Mouse (Mus musculus): ENCODE measurements at regions not wholly inside any gene's neighbourhood (a gene's known extent, or its start where the extent isn't known, plus 50 kb on each side); places are given as distances from the start of the nearest gene placed in this dataset.
A peak's percentile ranks its signal among the peaks of the same experiment; 100 is the strongest.

- H3K27ac ChIP-seq = no peak overlapping the region
- 80% methylated on average over 1 of the region's 1 CpGs for WGBS
- no peak overlapping the region for H3K9ac ChIP-seq
- H3K4me2 ChIP-seq (replicated peaks) = no peak overlapping the region
- no peaks in the 10 kb centered on the region for H3K27me3 ChIP-seq (ENCODE audit: control insufficient read depth, insufficient read depth, low read length)
- ATAC-seq (ENCODE audit: low FRiP score) (no peak), DNase-seq (ENCODE audit: low spot score) (no peak)
- no peaks in the 10 kb centered on the region for H3K9me3 ChIP-seq (ENCODE audit: control insufficient read depth, low read length)
- H3K4me1 ChIP-seq (replicated peaks; ENCODE audit: control insufficient read depth, insufficient read depth, low read length) = no peaks in the 10 kb centered on the region
- H3K36me3 ChIP-seq (replicated peaks; ENCODE audit: control insufficient read depth, insufficient read depth) = no peaks in the 10 kb centered on the region
- no peak overlapping the region for H3K4me3 ChIP-seq (replicated peaks; ENCODE audit: low read length)
Observed at GRCm38 (mm10) chr4:64724851-64725250, 399.1 kb upstream of the Pappa start.

- Histone ChIP-seq H3K4me3 (replicated peaks; ENCODE audit: low read length) (no peak overlapping the region), H3K36me3 (replicated peaks; ENCODE audit: control insufficient read depth, insufficient read depth) (no peaks in the 10 kb centered on the region), H3K9me3 (ENCODE audit: control insufficient read depth, low read length) (no peaks in the 10 kb centered on the region), H3K4me1 (replicated peaks; ENCODE audit: control insufficient read depth, insufficient read depth, low read length) (no peaks in the 10 kb centered on the region), H3K4me2 (replicated peaks) (no peak overlapping the region), H3K27me3 (ENCODE audit: control insufficient read depth, insufficient read depth, low read length) (no peaks in the 10 kb centered on the region), H3K9ac (no peak overlapping the region), H3K27ac (no peak overlapping the region)
- DNase-seq (ENCODE audit: low spot score) (no peak), ATAC-seq (ENCODE audit: low FRiP score) (no peak)
- WGBS = 82% methylated on average over 4 of the region's 4 CpGs
Observed at GRCm38 (mm10) chr4:64755986-64756385, 368.0 kb upstream of the Pappa start.

DNA sequence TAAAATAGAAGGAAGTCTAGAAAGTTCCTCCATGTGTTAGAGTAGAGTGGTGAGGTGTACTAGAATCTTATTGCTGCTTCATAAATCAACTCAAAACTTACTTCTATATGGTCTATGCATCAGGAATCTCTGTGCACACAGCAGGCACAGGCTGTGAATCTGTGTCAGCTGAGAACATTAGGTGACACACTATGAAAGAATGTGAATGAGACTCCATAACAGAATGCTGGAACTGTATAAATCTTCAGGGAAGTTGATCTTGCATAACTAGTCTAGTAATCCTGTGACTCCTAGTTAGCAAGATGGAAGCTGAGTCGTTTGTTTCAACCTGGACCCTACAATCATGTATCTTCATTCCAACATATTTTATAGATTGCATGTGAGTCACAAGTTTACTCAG is 355.4 kb upstream of the Pappa start:
- Histone ChIP-seq H3K27me3 (ENCODE audit: control insufficient read depth, insufficient read depth, low read length) (no peaks in the 10 kb centered on the region), H3K9me3 (ENCODE audit: control insufficient read depth, low read length) (no peaks in the 10 kb centered on the region), H3K4me1 (replicated peaks; ENCODE audit: control insufficient read depth, insufficient read depth, low read length) (no peaks in the 10 kb centered on the region), H3K4me3 (replicated peaks; ENCODE audit: low read length) (no peak overlapping the region), H3K4me2 (replicated peaks) (no peak overlapping the region), H3K9ac (no peak overlapping the region), H3K36me3 (replicated peaks; ENCODE audit: control insufficient read depth, insufficient read depth) (no peaks in the 10 kb centered on the region), H3K27ac (no peak overlapping the region)
- WGBS = 68% methylated on average over 1 of the region's 1 CpGs
- ATAC-seq (ENCODE audit: low FRiP score) (no peak), DNase-seq (ENCODE audit: low spot score) (no peak)

GRCm38 (mm10) chr4:64803886-64804285 is 320.1 kb upstream of the Pappa start:
- Histone ChIP-seq H3K4me2 (replicated peaks) (no peak overlapping the region), H3K36me3 (replicated peaks; ENCODE audit: control insufficient read depth, insufficient read depth) (no peaks in the 10 kb centered on the region), H3K27me3 (ENCODE audit: control insufficient read depth, insufficient read depth, low read length) (no peaks in the 10 kb centered on the region), H3K27ac (no peak overlapping the region), H3K4me1 (replicated peaks; ENCODE audit: control insufficient read depth, insufficient read depth, low read length) (no peaks in the 10 kb centered on the region), H3K9ac (no peak overlapping the region), H3K4me3 (replicated peaks; ENCODE audit: low read length) (no peak overlapping the region), H3K9me3 (ENCODE audit: control insufficient read depth, low read length) (no peaks in the 10 kb centered on the region)
- WGBS = 88% methylated on average over 7 of the region's 7 CpGs
- DNase-seq (ENCODE audit: low spot score) = no peak
- no peak for ATAC-seq (ENCODE audit: low FRiP score)

DNA sequence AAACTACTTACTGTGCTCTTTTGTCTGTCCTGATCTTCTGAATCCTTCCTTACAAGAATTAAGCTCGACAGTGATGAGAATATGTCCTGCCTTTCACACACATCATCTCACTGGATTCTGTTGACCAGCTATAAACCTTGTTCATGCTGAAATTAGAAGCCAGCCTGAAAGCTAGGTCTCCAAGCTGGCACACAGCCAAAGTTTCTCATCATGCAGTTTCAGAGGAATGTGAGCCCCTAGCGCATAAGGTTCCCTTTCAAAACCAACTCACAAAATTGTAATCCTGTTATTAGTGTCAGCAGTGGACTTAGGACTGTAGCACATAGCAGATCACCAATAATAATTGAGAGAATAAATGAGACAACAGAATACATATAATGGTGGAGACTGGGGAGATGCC is 319.0 kb upstream of the Pappa start:
- DNase-seq (ENCODE audit: low spot score) (peak; percentile 42), ATAC-seq (ENCODE audit: low FRiP score) (no peak)
- no peak overlapping the region for H3K9ac ChIP-seq
- no peaks in the 10 kb centered on the region for H3K36me3 ChIP-seq (replicated peaks; ENCODE audit: control insufficient read depth, insufficient read depth)
- H3K9me3 ChIP-seq (ENCODE audit: control insufficient read depth, low read length) = no peaks in the 10 kb centered on the region
- no peak overlapping the region for H3K4me3 ChIP-seq (replicated peaks; ENCODE audit: low read length)
- 75% methylated on average over 2 of the region's 2 CpGs for WGBS
- H3K4me1 ChIP-seq (replicated peaks; ENCODE audit: control insufficient read depth, insufficient read depth, low read length) = no peaks in the 10 kb centered on the region
- H3K27me3 ChIP-seq (ENCODE audit: control insufficient read depth, insufficient read depth, low read length) = no peaks in the 10 kb centered on the region
- no peak overlapping the region for H3K4me2 ChIP-seq (replicated peaks)
- H3K27ac ChIP-seq = no peak overlapping the region

DNA sequence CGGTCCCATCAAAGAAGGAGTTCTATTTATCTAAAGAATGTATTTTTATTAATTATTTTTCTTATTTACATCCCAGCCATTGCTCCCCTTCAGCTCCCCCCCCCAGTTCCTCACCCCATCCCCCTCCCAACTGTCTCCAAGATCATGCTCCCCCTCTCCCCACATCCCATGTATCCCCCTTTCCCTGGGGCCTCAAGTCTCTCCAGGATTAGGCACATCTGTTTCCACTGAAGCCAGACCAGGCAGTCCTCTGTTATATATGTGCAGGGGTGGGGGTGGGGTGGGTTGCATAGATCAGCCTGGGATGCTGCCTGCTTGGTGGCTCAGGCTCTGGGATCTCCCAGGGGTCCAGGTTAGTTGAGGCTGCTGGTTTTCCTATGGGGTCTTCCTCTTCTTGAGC is 316.8 kb upstream of the Pappa start:
- no peak overlapping the region for H3K27ac ChIP-seq
- DNase-seq (ENCODE audit: low spot score) = no peak
- H3K4me1 ChIP-seq (replicated peaks; ENCODE audit: control insufficient read depth, insufficient read depth, low read length) = no peaks in the 10 kb centered on the region
- H3K27me3 ChIP-seq (ENCODE audit: control insufficient read depth, insufficient read depth, low read length) = no peaks in the 10 kb centered on the region
- no peak overlapping the region for H3K4me3 ChIP-seq (replicated peaks; ENCODE audit: low read length)
- H3K4me2 ChIP-seq (replicated peaks) = no peak overlapping the region
- H3K36me3 ChIP-seq (replicated peaks; ENCODE audit: control insufficient read depth, insufficient read depth) = no peaks in the 10 kb centered on the region
- ATAC-seq (ENCODE audit: low FRiP score) = no peak
- H3K9ac ChIP-seq = no peak overlapping the region
- no peaks in the 10 kb centered on the region for H3K9me3 ChIP-seq (ENCODE audit: control insufficient read depth, low read length)
- WGBS = 100% methylated on average over 1 of the region's 1 CpGs

DNA sequence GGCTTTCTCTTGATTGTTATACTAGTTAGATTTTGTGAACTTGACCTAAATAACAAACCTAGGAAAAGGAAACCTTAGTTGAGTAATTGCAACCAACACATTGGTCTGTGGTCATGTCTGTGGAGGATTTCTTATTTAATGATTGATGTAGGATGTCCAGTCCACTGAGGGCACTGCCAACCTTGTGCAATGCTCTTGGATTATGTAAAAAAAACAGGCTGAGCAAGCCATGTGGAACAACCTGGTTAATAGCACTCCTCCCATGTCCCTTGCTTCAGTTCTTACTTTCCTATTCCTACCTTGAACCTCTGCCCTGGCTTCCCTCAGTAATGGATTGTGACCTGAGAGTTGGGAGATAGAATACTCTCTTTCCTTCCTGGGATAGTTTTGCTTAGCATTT is 312.0 kb upstream of the Pappa start:
- Histone ChIP-seq H3K36me3 (replicated peaks; ENCODE audit: control insufficient read depth, insufficient read depth) (no peaks in the 10 kb centered on the region), H3K27ac (no peak overlapping the region), H3K9me3 (ENCODE audit: control insufficient read depth, low read length) (no peaks in the 10 kb centered on the region), H3K4me2 (replicated peaks) (no peak overlapping the region), H3K4me3 (replicated peaks; ENCODE audit: low read length) (no peak overlapping the region), H3K9ac (no peak overlapping the region), H3K27me3 (ENCODE audit: control insufficient read depth, insufficient read depth, low read length) (no peaks in the 10 kb centered on the region), H3K4me1 (replicated peaks; ENCODE audit: control insufficient read depth, insufficient read depth, low read length) (no peaks in the 10 kb centered on the region)
- ATAC-seq (ENCODE audit: low FRiP score) (no peak), DNase-seq (ENCODE audit: low spot score) (no peak)

GRCm38 (mm10) chr4:64812812-64813211 is 311.2 kb upstream of the Pappa start:
- Histone ChIP-seq H3K36me3 (replicated peaks; ENCODE audit: control insufficient read depth, insufficient read depth) (no peaks in the 10 kb centered on the region), H3K4me1 (replicated peaks; ENCODE audit: control insufficient read depth, insufficient read depth, low read length) (no peaks in the 10 kb centered on the region), H3K9me3 (ENCODE audit: control insufficient read depth, low read length) (no peaks in the 10 kb centered on the region), H3K4me2 (replicated peaks) (no peak overlapping the region), H3K9ac (no peak overlapping the region), H3K27me3 (ENCODE audit: control insufficient read depth, insufficient read depth, low read length) (no peaks in the 10 kb centered on the region), H3K27ac (no peak overlapping the region), H3K4me3 (replicated peaks; ENCODE audit: low read length) (no peak overlapping the region)
- ATAC-seq (ENCODE audit: low FRiP score) = no peak
- DNase-seq (ENCODE audit: low spot score) = no peak
- WGBS = 78% methylated on average over 4 of the region's 4 CpGs

DNA sequence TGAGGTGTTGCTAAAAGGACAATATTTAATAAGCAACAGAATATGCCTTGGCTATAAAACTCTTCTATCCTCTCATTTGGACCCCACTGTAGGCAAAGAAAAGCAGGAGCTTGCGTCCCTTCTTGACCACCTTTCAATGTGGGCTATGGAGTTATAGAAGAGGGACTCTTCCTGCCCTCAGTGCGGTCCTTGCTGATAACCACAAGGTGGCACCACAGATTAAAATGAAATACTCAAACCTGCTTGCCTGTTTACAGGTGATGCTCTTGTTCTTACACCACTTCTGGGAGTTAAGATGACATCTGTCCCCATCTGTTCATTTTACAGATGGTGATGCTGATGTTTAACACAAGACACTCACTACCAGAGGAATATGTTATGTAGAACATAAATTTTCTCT is 291.1 kb upstream of the Pappa start:
- DNase-seq (ENCODE audit: low spot score) (peak; percentile 33), ATAC-seq (ENCODE audit: low FRiP score) (no peak)
- 40% methylated on average over 2 of the region's 2 CpGs for WGBS
- Histone ChIP-seq H3K4me1 (replicated peaks; ENCODE audit: control insufficient read depth, insufficient read depth, low read length) (no peaks in the 10 kb centered on the region), H3K9ac (no peak overlapping the region), H3K9me3 (ENCODE audit: control insufficient read depth, low read length) (no peaks in the 10 kb centered on the region), H3K4me2 (replicated peaks) (no peak overlapping the region), H3K27me3 (ENCODE audit: control insufficient read depth, insufficient read depth, low read length) (no peaks in the 10 kb centered on the region), H3K4me3 (replicated peaks; ENCODE audit: low read length) (no peak overlapping the region), H3K36me3 (replicated peaks; ENCODE audit: control insufficient read depth, insufficient read depth) (no peaks in the 10 kb centered on the region), H3K27ac (no peak overlapping the region)

GRCm38 (mm10) chr4:64874521-64874920 is 249.5 kb upstream of the Pappa start:
- H3K4me1 ChIP-seq (replicated peaks; ENCODE audit: control insufficient read depth, insufficient read depth, low read length) = no peaks in the 10 kb centered on the region
- H3K27me3 ChIP-seq (ENCODE audit: control insufficient read depth, insufficient read depth, low read length) = no peaks in the 10 kb centered on the region
- no peak overlapping the region for H3K27ac ChIP-seq
- no peaks in the 10 kb centered on the region for H3K9me3 ChIP-seq (ENCODE audit: control insufficient read depth, low read length)
- H3K36me3 ChIP-seq (replicated peaks; ENCODE audit: control insufficient read depth, insufficient read depth) = no peaks in the 10 kb centered on the region
- no peak overlapping the region for H3K4me3 ChIP-seq (replicated peaks; ENCODE audit: low read length)
- H3K4me2 ChIP-seq (replicated peaks) = no peak overlapping the region
- WGBS = 82% methylated on average over 2 of the region's 2 CpGs
- DNase-seq (ENCODE audit: low spot score) (no peak), ATAC-seq (ENCODE audit: low FRiP score) (no peak)
- H3K9ac ChIP-seq = no peak overlapping the region
